Mouse (Mus musculus) G1E (cell line): ENCODE measurements around the gene Ppp1r32. TPM values are rescaled to one million over a fixed set of nuclear protein-coding genes. Genes with fewer than 3 reads are reported as not detected.

Experiments used
- ATAC-seq: 2 replicates; pipeline ENCODE4 v1.8.0; 2016; ENCODE audit warnings: mild to moderate bottlenecking; ENCODE audit not compliant: insufficient number of reproducible peaks, poor library complexity, low FRiP score, severe bottlenecking; ENCODE audit errors: extremely low read depth
- DNase-seq: peaks from one replicate; pipeline ENCODE4 v3.0.0; 2012; ENCODE audit warnings: low spot score
- H3K27me3 ChIP-seq: 2 replicates; pipeline ENCODE4 v1.6.1; 2012; ENCODE audit warnings: mild to moderate bottlenecking, low read length, inconsistent platforms; ENCODE audit not compliant: insufficient read depth
- H3K36me3 ChIP-seq: replicated peaks from 2 replicates; pipeline ENCODE3; 2012; ENCODE audit warnings: mild to moderate bottlenecking, inconsistent platforms
- H3K4me1 ChIP-seq: 2 replicates; pipeline ENCODE4 v1.6.1; 2012; ENCODE audit warnings: low read depth, low read length, inconsistent platforms, mixed read lengths; ENCODE audit not compliant: insufficient read depth
- H3K4me3 ChIP-seq: 2 replicates; pipeline ENCODE4 v1.5.1; 2012; ENCODE audit warnings: low read depth, mild to moderate bottlenecking, inconsistent platforms, low read length, moderate library complexity, mixed read lengths
- H3K9me3 ChIP-seq: replicated peaks from 2 replicates; pipeline ENCODE4 v1.6.1; 2012; ENCODE audit warnings: inconsistent platforms
- CTCF ChIP-seq: IDR thresholded peaks from 2 replicates; pipeline ENCODE4 v1.5.1; 2012; ENCODE audit warnings: low read depth, low read length, inconsistent platforms, mixed read lengths
- GATA1 ChIP-seq: IDR thresholded peaks from 2 replicates; pipeline ENCODE4 v1.6.1; 2012; ENCODE audit warnings: borderline replicate concordance, low read length, inconsistent platforms, mixed read lengths
- GATA2 ChIP-seq: IDR thresholded peaks from 2 replicates; pipeline ENCODE4 v1.6.1; 2012; ENCODE audit warnings: low read depth, low read length, inconsistent platforms, borderline replicate concordance
- POLR2AphosphoS5 ChIP-seq: IDR thresholded peaks from 2 replicates; pipeline ENCODE4 v1.6.1; 2012; ENCODE audit warnings: low read depth, low read length, inconsistent platforms; ENCODE audit not compliant: insufficient replicate concordance
- TAL1 ChIP-seq: conservative IDR thresholded peaks from 2 replicates; pipeline ENCODE4 v1.6.1; 2012; ENCODE audit warnings: low read depth, low read length, inconsistent platforms, mixed read lengths
- polyA plus RNA-seq: library from polyadenylated mRNA; stranded (reverse); fragments of >175 nt; gene quantifications from 2 replicates; pipeline ENCODE4 v1.2.3, GENCODE M21; 2012
- total RNA-seq, 2 experiments: library from RNA; stranded (forward) in 1 of 2; stranded (reverse) in 1 of 2; fragments of 200-1000 nt in 1 of 2; fragments of >200 nt in 1 of 2; fragmentation: Nextera tagmentation in 1 of 2; gene quantifications; 2 replicates each; pipeline ENCODE4 v1.2.3; 2014 to 2017

Gene Ppp1r32
- total RNA-seq (2014; fragmentation: Nextera tagmentation) (0.53 and 1.1 TPM in 2 replicates), total RNA-seq (2017) (0.12 TPM in 1 of 2 replicates, not detected in the other), polyA plus RNA-seq (0.51 and 0.52 TPM in 2 replicates)

DNA sequence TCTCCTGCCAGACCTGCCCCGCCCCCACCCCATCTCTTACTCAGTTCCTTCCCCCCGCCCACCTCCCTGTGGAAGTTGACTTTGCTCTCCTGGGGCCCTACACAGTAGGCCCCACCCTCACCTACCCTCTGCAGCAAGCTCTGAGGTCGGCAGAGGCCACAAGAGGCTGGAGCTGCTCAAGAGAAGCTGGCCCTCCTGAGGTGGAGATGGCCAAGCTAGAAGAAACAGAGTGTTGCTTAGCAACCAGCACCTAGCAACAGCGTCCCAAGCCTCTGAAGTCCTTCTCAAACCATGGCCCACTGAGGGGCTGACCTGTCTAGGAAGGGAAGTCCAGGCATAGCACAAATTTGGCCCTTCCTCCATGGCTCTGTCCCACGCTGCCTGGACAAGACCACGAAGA is at the start of gene Ppp1r32:
Gene Ppp1r32, minus strand, starts transcription at position 226 of the 400 bp plus-strand sequence.
- Histone ChIP-seq H3K9me3 (no peaks in the 10 kb centered on the region), H3K27me3 (peaks cover 35% of the 10 kb centered on the region), H3K36me3 (no peaks in the 10 kb centered on the region), H3K4me3 (no peak within 1 kb of the TSS), H3K4me1 (no peaks in the 10 kb centered on the region)
- TF ChIP-seq TAL1 (no peak), GATA2 (no peak), GATA1 (no peak), POLR2AphosphoS5 (no peak), CTCF (no peak)
- ATAC-seq (no peak), DNase-seq (no peak)

DNA sequence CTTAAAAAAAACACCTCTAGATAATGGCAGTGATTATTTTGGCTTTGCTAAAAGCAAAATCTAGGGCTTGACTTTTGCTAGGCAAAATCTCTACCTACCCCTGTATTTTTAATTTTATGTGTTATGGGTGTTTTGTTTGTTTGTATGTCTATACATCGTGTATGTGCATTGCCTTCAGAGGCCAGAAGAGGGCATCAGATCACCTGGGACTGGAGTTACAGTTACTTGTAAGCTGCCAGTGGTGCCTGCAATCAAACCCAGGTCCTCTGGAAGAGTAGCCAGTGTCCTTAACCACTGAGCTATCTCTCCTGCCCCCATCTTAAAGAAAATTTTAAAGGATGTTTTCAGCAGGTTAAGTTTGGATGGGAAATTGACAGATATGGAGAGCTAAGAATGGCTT is 47.4 kb upstream of the Ppp1r32 start:
- Histone ChIP-seq H3K36me3 (peaks cover 74% of the 10 kb centered on the region), H3K9me3 (no peaks in the 10 kb centered on the region), H3K27me3 (no peaks in the 10 kb centered on the region), H3K4me1 (peaks cover 27% of the 10 kb centered on the region), H3K4me3 (no peak overlapping the region)
- ATAC-seq (no peak), DNase-seq (no peak)
- TF ChIP-seq TAL1 = no peak
- TF ChIP-seq POLR2AphosphoS5 = no peak
- TF ChIP-seq GATA1 = no peak
- TF ChIP-seq GATA2 = no peak
- TF ChIP-seq CTCF = no peak

DNA sequence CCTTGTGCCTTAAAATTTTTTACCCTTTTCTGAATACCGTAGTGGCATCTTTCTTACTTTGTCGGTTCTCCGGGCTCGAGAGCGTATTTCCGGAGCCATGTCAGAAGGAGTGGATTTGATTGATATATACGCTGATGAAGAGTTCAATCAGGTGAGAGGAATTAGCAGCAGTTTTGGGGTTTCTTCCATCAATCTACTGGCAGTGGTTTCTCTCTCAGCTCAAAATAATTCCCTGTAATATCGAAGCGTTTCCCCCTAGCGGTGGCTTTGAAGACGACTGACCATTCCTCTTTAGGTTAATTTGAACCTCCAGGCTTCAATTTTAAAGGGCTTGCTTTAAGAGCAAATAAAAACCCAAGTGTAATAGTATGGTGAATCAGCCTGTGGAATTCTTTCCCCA is 43.2 kb upstream of the Ppp1r32 start, which contains the start of gene Sdhaf2:
Gene Sdhaf2, minus strand, starts transcription at position 233 of the 400 bp plus-strand sequence.
- TF ChIP-seq CTCF = peak; percentile 28; the same call in 1 of the 2 replicates
- TF ChIP-seq GATA1 = no peak
- TF ChIP-seq TAL1 = no peak
- TF ChIP-seq POLR2AphosphoS5 = no peak
- no peak for TF ChIP-seq GATA2
- Histone ChIP-seq H3K9me3 (no peaks in the 10 kb centered on the region), H3K36me3 (peaks cover 49% of the 10 kb centered on the region), H3K4me1 (peaks cover 55% of the 10 kb centered on the region), H3K4me3 (peak within 1 kb of the TSS; percentile 96), H3K27me3 (no peaks in the 10 kb centered on the region)
- ATAC-seq (no peak), DNase-seq (peak; percentile 6)

GRCm38 (mm10) chr19:10525106-10525901 is 42.6 kb upstream of the Ppp1r32 start, which contains the start of gene Cpsf7:
TSS of gene Cpsf7 (plus strand) at chr19:10525266.
- no peak for TF ChIP-seq TAL1
- TF ChIP-seq GATA1 = no peak
- no peak for TF ChIP-seq GATA2
- TF ChIP-seq POLR2AphosphoS5 = no peak
- TF ChIP-seq CTCF = no peak
- DNase-seq (peak; percentile 82), ATAC-seq (peak; percentile 70)
- Histone ChIP-seq H3K4me1 (peaks cover 56% of the 10 kb centered on the region), H3K9me3 (no peaks in the 10 kb centered on the region), H3K27me3 (no peaks in the 10 kb centered on the region), H3K4me3 (peak within 1 kb of the TSS; percentile 96), H3K36me3 (peaks cover 45% of the 10 kb centered on the region)

GRCm38 (mm10) chr19:10524784-10525105 is 42.0 kb upstream of the Ppp1r32 start:
- H3K4me1 ChIP-seq = peaks cover 58% of the 10 kb centered on the region
- H3K4me3 ChIP-seq = peak overlapping the region; percentile 96
- peak; percentile 8 for DNase-seq
- H3K27me3 ChIP-seq = no peaks in the 10 kb centered on the region
- TF ChIP-seq CTCF (no peak), POLR2AphosphoS5 (no peak), GATA2 (no peak), TAL1 (no peak), GATA1 (no peak)
- no peak for ATAC-seq
- no peaks in the 10 kb centered on the region for H3K9me3 ChIP-seq
- peaks cover 39% of the 10 kb centered on the region for H3K36me3 ChIP-seq

DNA sequence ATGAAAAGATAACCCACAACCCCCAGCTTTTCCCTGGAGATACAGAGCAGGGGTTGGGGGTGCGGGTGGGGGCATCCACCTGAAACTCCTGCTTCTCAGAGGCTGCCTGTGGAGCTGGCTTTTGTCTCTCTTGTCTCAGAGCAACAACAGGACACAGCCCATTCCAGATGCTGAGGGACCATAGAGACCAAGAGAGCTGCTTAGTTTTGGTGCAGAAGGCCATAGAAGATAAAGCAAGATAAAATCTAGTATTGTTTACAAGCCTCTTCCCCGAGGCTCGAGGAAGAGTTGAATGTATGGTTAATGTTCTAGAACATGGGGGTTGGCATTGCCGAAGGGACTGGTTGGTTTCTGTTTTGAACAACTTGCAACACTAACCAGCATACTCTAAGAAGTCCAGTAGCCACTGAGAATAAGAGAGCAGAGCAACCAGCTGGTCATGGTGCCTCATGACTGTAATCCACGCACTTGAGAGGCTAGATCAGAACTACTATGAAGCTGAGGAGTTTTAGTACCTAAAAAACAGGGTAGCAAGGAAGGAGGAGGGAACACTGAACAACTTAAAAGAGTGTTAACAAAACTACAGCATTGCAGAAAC is 40.9 kb upstream of the Ppp1r32 start:
- peaks cover 33% of the 10 kb centered on the region for H3K36me3 ChIP-seq
- no peak for TF ChIP-seq POLR2AphosphoS5
- peak; percentile 73 for TF ChIP-seq TAL1
- TF ChIP-seq GATA2 = no peak
- TF ChIP-seq CTCF = no peak
- peak; percentile 70 for ATAC-seq
- no peaks in the 10 kb centered on the region for H3K27me3 ChIP-seq
- DNase-seq = peak; percentile 42
- H3K4me1 ChIP-seq = peaks cover 64% of the 10 kb centered on the region
- peak overlapping the region; percentile 96 for H3K4me3 ChIP-seq
- H3K9me3 ChIP-seq = no peaks in the 10 kb centered on the region
